Comparison of ENCODE assay signal across 1 mouse cellular context in the genomic region with DNA sequence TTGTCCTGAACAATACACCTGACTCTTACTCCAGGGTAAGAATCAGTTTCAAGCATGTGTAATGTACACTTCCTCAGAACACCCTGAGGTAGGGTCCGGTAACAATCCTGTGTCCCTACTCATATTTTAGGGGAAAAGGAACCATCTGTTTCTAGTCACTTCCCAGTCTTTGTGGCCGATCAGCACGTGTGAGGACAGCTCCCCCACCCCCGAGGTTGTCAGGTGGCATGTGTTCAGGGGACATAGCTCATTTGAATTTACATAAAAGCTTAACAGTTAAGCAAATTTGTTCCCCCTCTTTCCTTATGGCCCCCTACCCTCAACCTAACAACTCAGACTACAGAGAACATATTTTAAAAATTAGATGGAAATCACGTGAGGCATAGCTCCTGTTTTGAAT.
A peak's percentile ranks its signal among the peaks of the same experiment; 100 is the strongest.
TF ChIP-seq lines count a peak whose summit lies in the region.

No protein-coding gene starts in this region.

TF ChIP-seq in CH12.LX, 34 proteins besides CTCF, POLR2A, EP300 and RAD21:
- TF ChIP-seq SIN3A (IDR thresholded peaks at IDR 0.05; ENCODE audit: low read length) (no peak), MXI1 (IDR thresholded peaks at IDR 0.05; ENCODE audit: low read depth, low read length) (peak; percentile 53; the same call in 1 of the 2 replicates), BHLHE40 (IDR thresholded peaks at IDR 0.05; ENCODE audit: low read depth, low read length) (peak; percentile 93), TBP (conservative IDR thresholded peaks at IDR 0.05; ENCODE audit: low read depth, low read length) (no peak), MYC (IDR thresholded peaks at IDR 0.05; ENCODE audit: low read depth, low read length) (0 out of 2 replicates have a peak, but pooled peaks have one; percentile 36), ETS1 (conservative IDR thresholded peaks at IDR 0.05; ENCODE audit: low read depth, low read length) (no peak; the same call in 1 of the 2 replicates), PAX5 (IDR thresholded peaks at IDR 0.05; ENCODE audit: low read length) (no peak), POLR2AphosphoS2 (IDR thresholded peaks at IDR 0.05; ENCODE audit: low read depth, low read length) (no peak), MAX (IDR thresholded peaks at IDR 0.05; ENCODE audit: low read length) (peak; percentile 56; the same call in 1 of the 2 replicates)
